Comparison of ENCODE assay signal across 7 mouse cellular contexts in genomic region chr6:119848696-119849347, GRCm38 (mm10). TPM values are rescaled to one million over a fixed set of nuclear protein-coding genes. Genes with fewer than 3 reads are reported as not detected.
DNase-seq lines count a peak whose midpoint lies in the region; ATAC-seq lines count a peak whose summit lies in the region.

No protein-coding gene starts in this region.

- peak overlapping the region; percentile 78 for H3K9ac ChIP-seq in limb, embryonic 15.5 days

- peak; percentile 2 for DNase-seq in right cerebral cortex, adult 18-20 months
- DNase-seq in right cerebral cortex, postnatal 25 days, result no peak
- DNase-seq in retina, postnatal 7 days (ENCODE audit: low read depth, low spot score), result peak; percentile 71
- DNase-seq in spleen, postnatal 36 days (ENCODE audit: low spot score in 2 of 2), result no peak
- DNase-seq in testis, postnatal 14 days (ENCODE audit: low spot score), result no peak

- peak overlapping the region; percentile 63 for H3K4me2 ChIP-seq in limb, embryonic 15.5 days

- no peaks in the 10 kb centered on the region for H3K9me3 ChIP-seq in limb, embryonic 15.5 days

- H3K27ac ChIP-seq in limb, embryonic 15.5 days, result peak overlapping the region; percentile 97

- peak; percentile 9; the same call in 1 of the 2 replicates for ATAC-seq in erythroid progenitor cell, adult 5-6 weeks (replicated peaks; ENCODE audit: low FRiP score, poor library complexity, severe bottlenecking)
- peak; percentile 16; the same call in 1 of the 2 replicates for ATAC-seq in limb, embryonic 15.5 days (ENCODE audit: insufficient number of reproducible peaks, low FRiP score, low TSS enrichment, low read depth)

- peak overlapping the region; percentile 93 for H3K4me3 ChIP-seq in limb, embryonic 15.5 days

- 24% methylated on average over 13 of the region's 13 CpGs for WGBS in limb, embryonic 15.5 days

- no peaks in the 10 kb centered on the region for H3K36me3 ChIP-seq in limb, embryonic 15.5 days

- no peaks in the 10 kb centered on the region for H3K27me3 ChIP-seq in limb, embryonic 15.5 days

- peaks cover 14% of the 10 kb centered on the region for H3K4me1 ChIP-seq in limb, embryonic 15.5 days

RNA-seq across cellular contexts. Expression of gene Erc1, which starts 0.9 kb away (rescaled TPM):
- total RNA-seq in erythroid progenitor cell, adult 5-6 weeks (2015; ENCODE audit: low replicate concordance), result 16.6 and 21.8 TPM in 2 replicates
- 16.9 and 29.1 TPM in 2 replicates for total RNA-seq in erythroid progenitor cell, adult 5-6 weeks (2017; ENCODE audit: low replicate concordance)
- 19.9 and 22.1 TPM in 2 replicates for polyA plus RNA-seq in limb, embryonic 15.5 days (2015; fragmentation: Nextera tagmentation; extraction: Ambion mirVana)

RNA-seq across cellular contexts. Expression of gene Rad52, which starts 53.7 kb away (rescaled TPM):
- total RNA-seq in erythroid progenitor cell, adult 5-6 weeks (2015; ENCODE audit: low replicate concordance), result 10.1 and 19.1 TPM in 2 replicates
- total RNA-seq in erythroid progenitor cell, adult 5-6 weeks (2017; ENCODE audit: low replicate concordance), result 7.0 and 7.3 TPM in 2 replicates
- 20.4 and 23.4 TPM in 2 replicates for polyA plus RNA-seq in limb, embryonic 15.5 days (2015; fragmentation: Nextera tagmentation; extraction: Ambion mirVana)

Comparison
In these comparisons a context has a peak if more than half of its experiments do, and no peak if none do; other contexts are left out.
1. DNase-seq: peak in right cerebral cortex, adult 18-20 months (single experiment) and retina, postnatal 7 days (single experiment); none in right cerebral cortex, postnatal 25 days (single experiment), spleen, postnatal 36 days (0 of 2) and testis, postnatal 14 days (single experiment).